Mouse (Mus musculus): ENCODE measurements around the gene Ifitm1.
"Not testable (repeated sequence)": the region's sequence is repeated elsewhere in the genome, so short reads cannot be mapped to it uniquely, and the experiment has no call there.

The Ifitm1 gene

GRCm38 (mm10) chr7:140975465-140975864 is 8.4 kb downstream of the Ifitm1 start:
- no peak for DNase-seq (ENCODE audit: low spot score in 2 of 2)

GRCm38 (mm10) chr7:140976720-140977119 is 9.7 kb downstream of the Ifitm1 start:
- not testable (repeated sequence) for DNase-seq (ENCODE audit: low spot score in 2 of 2)

- no peak for DNase-seq (ENCODE audit: low spot score in 2 of 2)
These were observed 14.7 kb downstream of the Ifitm1 start for GRCm38 (mm10) chr7:140981704-140982103.

GRCm38 (mm10) chr7:140982971-140983370 is 15.9 kb downstream of the Ifitm1 start:
- no peak for DNase-seq (ENCODE audit: low spot score in 2 of 2)

GRCm38 (mm10) chr7:140987182-140988138 is 20.4 kb downstream of the Ifitm1 start:
- no peak for DNase-seq (ENCODE audit: low spot score in 2 of 2)

- DNase-seq (ENCODE audit: low spot score in 2 of 2), result no peak
These were observed 22.0 kb downstream of the Ifitm1 start for GRCm38 (mm10) chr7:140989022-140989421.

- DNase-seq (ENCODE audit: low spot score in 2 of 2), result no peak
These were observed 23.2 kb downstream of the Ifitm1 start for GRCm38 (mm10) chr7:140990185-140990584.

GRCm38 (mm10) chr7:140990622-140991021 is 23.6 kb downstream of the Ifitm1 start:
- DNase-seq (ENCODE audit: low spot score in 2 of 2), result no peak

GRCm38 (mm10) chr7:140991117-140991689 is 24.2 kb downstream of the Ifitm1 start:
- DNase-seq (ENCODE audit: low spot score in 2 of 2), result no peak

- no peak for DNase-seq (ENCODE audit: low spot score in 2 of 2)
These were observed 30.8 kb downstream of the Ifitm1 start for GRCm38 (mm10) chr7:140997817-140998216.

- DNase-seq (ENCODE audit: low spot score in 2 of 2), result no peak
These were observed 32.1 kb downstream of the Ifitm1 start for GRCm38 (mm10) chr7:140998853-140999700.

GRCm38 (mm10) chr7:141000881-141001708 is 34.1 kb downstream of the Ifitm1 start:
- DNase-seq (ENCODE audit: low spot score in 2 of 2), result no peak

- DNase-seq (ENCODE audit: low spot score in 2 of 2), result no peak
These were observed 36.4 kb downstream of the Ifitm1 start for GRCm38 (mm10) chr7:141003248-141004010.

- no peak for DNase-seq (ENCODE audit: low spot score in 2 of 2)
These were observed 39.4 kb downstream of the Ifitm1 start for GRCm38 (mm10) chr7:141006446-141006845.

GRCm38 (mm10) chr7:141006914-141007313 is 39.9 kb downstream of the Ifitm1 start:
- no peak for DNase-seq (ENCODE audit: low spot score in 2 of 2)

GRCm38 (mm10) chr7:141008312-141008761 is 41.3 kb downstream of the Ifitm1 start:
- DNase-seq (ENCODE audit: low spot score in 2 of 2), result no peak

GRCm38 (mm10) chr7:141008938-141009660 is 42.1 kb downstream of the Ifitm1 start:
- DNase-seq (ENCODE audit: low spot score in 2 of 2), result peak; percentile 38 to 45

GRCm38 (mm10) chr7:141009665-141010064 is 42.6 kb downstream of the Ifitm1 start:
- no peak for DNase-seq (ENCODE audit: low spot score in 2 of 2)

- no peak for DNase-seq (ENCODE audit: low spot score in 2 of 2)
These were observed 43.6 kb downstream of the Ifitm1 start, which contains the start of gene Ifitm3 for GRCm38 (mm10) chr7:141010593-141010992. Gene Ifitm3, minus strand, starts transcription at chr7:141010770.

Data from frontal cortex, postnatal 10 days (tissue).